Mouse (Mus musculus) liver, embryonic 15.5 days (tissue): ENCODE data around the gene 1700020A23Rik. TPM values are rescaled to one million over a fixed set of nuclear protein-coding genes. Genes with fewer than 3 reads are reported as not detected.

Experiments
- ATAC-seq: fragments of 200-750 bp; cut with Nextera tagmentation; 2 replicates; pipeline ENCODE4 v1.8.0; 2017; ENCODE audit warnings: moderate number of reproducible peaks, mild to moderate bottlenecking, moderate library complexity; ENCODE audit not compliant: insufficient read depth
- H3K27ac ChIP-seq: fragments of 300-500 bp; sonication (generic); replicated peaks from 2 replicates; pipeline ENCODE4 v1.5.1; 2015; ENCODE audit warnings: mild to moderate bottlenecking, inconsistent platforms
- H3K27me3 ChIP-seq: fragments of 300-500 bp; sonication (generic); 2 replicates; pipeline ENCODE4 v1.6.1; 2015; ENCODE audit warnings: mild to moderate bottlenecking, inconsistent platforms
- H3K36me3 ChIP-seq: fragments of 300-500 bp; sonication (generic); replicated peaks from 2 replicates; pipeline ENCODE4 v1.6.1; 2015; ENCODE audit warnings: moderate library complexity, mild to moderate bottlenecking, inconsistent platforms
- H3K4me1 ChIP-seq: fragments of 300-500 bp; sonication (generic); replicated peaks from 2 replicates; pipeline ENCODE4 v1.6.1; 2015; ENCODE audit warnings: inconsistent platforms
- H3K4me2 ChIP-seq: fragments of 300-500 bp; sonication (generic); 2 replicates; pipeline ENCODE4 v1.6.1; 2015; ENCODE audit warnings: moderate library complexity, mild to moderate bottlenecking, inconsistent platforms
- H3K4me3 ChIP-seq: fragments of 300-500 bp; sonication (generic); replicated peaks from 2 replicates; pipeline ENCODE4 v1.5.1; 2015; ENCODE audit warnings: mild to moderate bottlenecking, inconsistent platforms
- H3K9ac ChIP-seq: fragments of 300-500 bp; sonication (generic); 2 replicates; pipeline ENCODE4 v1.6.1; 2015; ENCODE audit warnings: moderate library complexity, mild to moderate bottlenecking, inconsistent platforms
- H3K9me3 ChIP-seq: fragments of 300-500 bp; sonication (generic); replicated peaks from 2 replicates; pipeline ENCODE4 v1.6.1; 2016; ENCODE audit warnings: inconsistent platforms
- WGBS: fragments of 180-500 bp; shearing (Covaris S2); methylation state at CpG from one replicate; pipeline ENCODE4 v1.1.7; 2015; ENCODE audit warnings: mixed read lengths; ENCODE audit not compliant: insufficient replicate concordance; 5-methylcytosine and 5-hydroxymethylcytosine counted together
- polyA plus RNA-seq: library from polyadenylated mRNA; unstranded; fragments of >200 nt; fragmentation: Nextera tagmentation; extraction: Ambion mirVana; gene quantifications from 2 replicates; pipeline ENCODE4 v1.2.1, GENCODE M21; 2015

The 1700020A23Rik gene
- polyA plus RNA-seq, 1 experiment from 2014 or later, result not detected

DNA sequence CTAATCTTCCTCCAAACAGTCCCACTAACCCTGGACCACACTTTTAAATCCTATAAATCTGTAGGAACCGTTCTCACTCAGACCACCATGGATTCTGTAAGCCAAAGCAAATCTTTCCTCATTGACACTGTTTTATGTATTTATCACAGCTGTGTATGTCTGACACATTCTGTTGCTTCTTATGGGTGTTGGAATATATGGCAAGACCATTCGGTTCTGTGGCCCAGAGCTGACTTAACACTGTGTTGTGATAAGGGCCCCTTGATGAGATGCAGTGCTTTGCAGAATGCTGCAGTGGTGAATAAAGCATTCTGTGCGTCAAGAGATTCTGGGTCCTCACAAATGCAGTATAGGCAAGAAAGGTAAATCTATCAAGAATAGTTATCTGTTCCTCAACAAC is 27.1 kb downstream of the 1700020A23Rik start:
- H3K9ac ChIP-seq, result no peak overlapping the region
- H3K4me1 ChIP-seq, result peaks cover 21% of the 10 kb centered on the region
- WGBS, result 67% methylated on average over 3 of the region's 3 CpGs
- no peak for ATAC-seq
- no peak overlapping the region for H3K27ac ChIP-seq
- H3K4me2 ChIP-seq, result no peak overlapping the region
- H3K36me3 ChIP-seq, result peaks cover 16% of the 10 kb centered on the region
- H3K9me3 ChIP-seq, result no peaks in the 10 kb centered on the region
- H3K4me3 ChIP-seq, result no peak overlapping the region
- H3K27me3 ChIP-seq, result no peaks in the 10 kb centered on the region

GRCm38 (mm10) chr2:130433152-130433551 is 28.1 kb downstream of the 1700020A23Rik start:
- WGBS, result 19% methylated on average over 4 of the region's 4 CpGs
- no peak overlapping the region for H3K4me3 ChIP-seq
- no peak for ATAC-seq

DNA sequence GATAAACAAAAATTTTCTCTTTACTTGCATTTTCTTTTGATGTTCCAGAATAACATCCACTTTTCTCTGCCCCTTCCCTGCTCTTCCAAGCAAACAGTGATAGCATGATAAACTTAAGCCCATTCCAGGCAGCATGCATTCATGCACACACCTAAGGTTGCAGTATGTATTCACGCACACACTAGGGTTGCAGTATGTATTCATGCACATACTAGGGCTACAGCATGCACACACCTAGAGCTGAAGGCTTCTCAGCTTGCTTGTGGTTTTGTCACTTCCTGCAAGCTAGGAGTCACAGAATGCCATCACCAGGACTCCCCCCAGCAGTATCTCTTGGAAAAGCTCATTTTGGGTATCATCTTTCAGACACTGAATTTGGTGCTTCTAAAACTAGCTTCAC is 31.7 kb downstream of the 1700020A23Rik start:
- H3K9me3 ChIP-seq, result no peaks in the 10 kb centered on the region
- 72% methylated on average over 1 of the region's 1 CpGs for WGBS
- peaks cover 20% of the 10 kb centered on the region for H3K4me1 ChIP-seq
- H3K4me2 ChIP-seq, result no peak overlapping the region
- no peak overlapping the region for H3K4me3 ChIP-seq
- no peaks in the 10 kb centered on the region for H3K27me3 ChIP-seq
- no peak overlapping the region for H3K9ac ChIP-seq
- no peak overlapping the region for H3K27ac ChIP-seq
- H3K36me3 ChIP-seq, result peaks cover 54% of the 10 kb centered on the region
- ATAC-seq, result no peak

More at GRCm38 (mm10) chr2:130433152-130433551, 28.1 kb downstream of the 1700020A23Rik start:
- H3K36me3 ChIP-seq, result peaks cover 26% of the 10 kb centered on the region
- no peak overlapping the region for H3K27ac ChIP-seq
- no peak overlapping the region for H3K4me2 ChIP-seq
- no peak overlapping the region for H3K9ac ChIP-seq
- H3K9me3 ChIP-seq, result no peaks in the 10 kb centered on the region
- peaks cover 16% of the 10 kb centered on the region for H3K4me1 ChIP-seq
- H3K27me3 ChIP-seq, result no peaks in the 10 kb centered on the region

- H3K27ac ChIP-seq, result no peak overlapping the region
- no peaks in the 10 kb centered on the region for H3K9me3 ChIP-seq
- no peak for ATAC-seq
- no peak overlapping the region for H3K9ac ChIP-seq
- H3K4me3 ChIP-seq, result no peak overlapping the region
- peaks cover 66% of the 10 kb centered on the region for H3K36me3 ChIP-seq
- peaks cover 30% of the 10 kb centered on the region for H3K4me1 ChIP-seq
- no peaks in the 10 kb centered on the region for H3K27me3 ChIP-seq
- H3K4me2 ChIP-seq, result no peak overlapping the region
- 73% methylated on average over 3 of the region's 3 CpGs for WGBS
These were observed 33.8 kb downstream of the 1700020A23Rik start for GRCm38 (mm10) chr2:130438861-130439260.

- H3K4me3 ChIP-seq, result no peak overlapping the region
- peaks cover 30% of the 10 kb centered on the region for H3K4me1 ChIP-seq
- H3K9ac ChIP-seq, result no peak overlapping the region
- H3K4me2 ChIP-seq, result no peak overlapping the region
- no peak for ATAC-seq
- peaks cover 74% of the 10 kb centered on the region for H3K36me3 ChIP-seq
- H3K27ac ChIP-seq, result no peak overlapping the region
- WGBS, result 71% methylated on average over 4 of the region's 4 CpGs
- no peaks in the 10 kb centered on the region for H3K27me3 ChIP-seq
- H3K9me3 ChIP-seq, result no peaks in the 10 kb centered on the region
These were observed 34.9 kb downstream of the 1700020A23Rik start for GRCm38 (mm10) chr2:130439840-130440480.

DNA sequence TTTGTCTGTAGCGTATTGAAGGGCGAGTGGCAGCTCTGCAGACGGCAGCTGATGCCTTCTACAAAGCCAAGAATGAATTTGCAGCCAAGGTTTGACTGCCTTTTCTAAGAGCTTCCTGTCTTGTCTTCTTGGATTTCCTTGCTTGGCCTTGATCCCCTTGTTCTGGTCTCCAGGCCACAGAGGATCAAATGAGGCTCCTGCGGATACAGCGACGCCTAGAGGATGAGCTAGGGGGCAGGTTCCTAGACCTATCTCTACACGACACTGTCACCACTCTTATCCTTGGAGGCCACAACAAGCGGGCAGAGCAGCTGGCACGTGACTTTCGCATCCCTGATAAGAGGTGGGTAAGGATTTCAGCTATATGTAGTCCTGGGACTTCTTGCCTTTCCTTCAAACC is 37.1 kb downstream of the 1700020A23Rik start:
- no peaks in the 10 kb centered on the region for H3K27me3 ChIP-seq
- no peak overlapping the region for H3K4me3 ChIP-seq
- H3K27ac ChIP-seq, result no peak overlapping the region
- H3K9ac ChIP-seq, result no peak overlapping the region
- H3K36me3 ChIP-seq, result peaks cover 76% of the 10 kb centered on the region
- H3K4me1 ChIP-seq, result peaks cover 30% of the 10 kb centered on the region
- no peaks in the 10 kb centered on the region for H3K9me3 ChIP-seq
- WGBS, result 47% methylated on average over 10 of the region's 10 CpGs
- H3K4me2 ChIP-seq, result no peak overlapping the region
- ATAC-seq, result peak; percentile 59

DNA sequence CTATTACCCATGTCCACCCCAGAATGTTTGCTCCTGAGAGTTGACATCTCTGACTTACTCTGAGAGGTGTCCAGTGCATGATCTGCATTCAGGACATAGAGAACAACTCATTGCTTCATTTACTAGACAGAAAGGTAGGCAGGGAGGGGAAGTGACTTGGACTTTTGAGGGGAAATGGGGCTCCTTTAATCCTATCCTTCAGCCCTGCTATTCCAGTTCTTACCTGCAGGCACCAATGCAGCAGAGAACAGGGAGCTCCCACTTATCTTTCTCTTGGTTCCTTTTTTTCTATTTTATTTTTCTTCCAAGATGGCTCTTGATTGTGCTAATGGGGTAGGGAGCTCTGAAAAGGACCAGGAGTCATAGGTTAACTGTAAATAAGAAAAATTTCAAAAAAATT is 43.4 kb downstream of the 1700020A23Rik start:
- Histone ChIP-seq H3K4me2 (no peak overlapping the region), H3K27me3 (peaks cover 20% of the 10 kb centered on the region), H3K9me3 (no peaks in the 10 kb centered on the region), H3K36me3 (peaks cover 13% of the 10 kb centered on the region), H3K9ac (no peak overlapping the region), H3K4me3 (no peak overlapping the region), H3K27ac (no peak overlapping the region), H3K4me1 (peaks cover 39% of the 10 kb centered on the region)
- no peak for ATAC-seq

- no peak for ATAC-seq
- peak overlapping the region; percentile 94 for H3K4me3 ChIP-seq
These were observed 44.1 kb downstream of the 1700020A23Rik start for GRCm38 (mm10) chr2:130449021-130449793.

DNA sequence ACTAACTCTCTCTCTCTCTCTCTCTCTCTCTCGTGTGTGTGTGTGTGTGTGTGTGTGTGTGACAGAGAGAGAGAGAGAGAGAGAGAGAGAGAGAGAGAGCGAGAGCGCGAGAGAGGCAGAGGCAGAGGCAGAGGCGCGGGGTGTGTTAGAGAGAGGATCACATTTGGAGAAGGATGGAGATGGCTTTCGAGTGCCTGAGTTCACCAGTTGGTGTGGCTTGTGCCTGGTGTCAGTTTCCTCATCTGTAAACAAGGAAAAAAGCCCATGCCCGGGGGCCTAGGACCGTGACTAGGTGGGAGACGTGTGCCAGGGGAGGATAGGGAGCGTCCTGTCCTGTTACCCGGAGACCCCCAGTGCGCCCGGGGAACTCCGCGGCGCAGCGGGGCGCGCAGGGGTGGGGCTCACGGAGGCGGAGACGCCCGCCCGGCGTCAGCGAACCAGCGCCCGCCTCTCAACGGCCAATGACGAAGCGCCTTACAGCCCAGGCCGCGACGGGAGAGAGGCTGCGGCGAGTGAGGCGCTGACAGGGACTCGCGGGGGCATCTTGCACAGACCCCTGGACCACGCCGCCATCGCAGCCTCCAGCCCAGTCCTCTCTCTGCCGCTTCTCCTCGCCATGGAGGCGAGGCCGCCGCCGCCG is 44.9 kb downstream of the 1700020A23Rik start, which contains the start of gene Ptpra:
Gene Ptpra (plus strand): TSS at position 485 of the 640 bp plus-strand sequence.
- Histone ChIP-seq H3K4me3 (peak within 1 kb of the TSS; percentile 94), H3K9me3 (no peaks in the 10 kb centered on the region), H3K27me3 (peaks cover 20% of the 10 kb centered on the region), H3K27ac (peak within 1 kb of the TSS; percentile 90), H3K36me3 (0 out of 2 replicates have a peak, but pooled peaks cover 3% of the 10 kb centered on the region), H3K4me1 (peaks cover 50% of the 10 kb centered on the region), H3K9ac (peak within 1 kb of the TSS; percentile 91), H3K4me2 (peak within 1 kb of the TSS; percentile 96)
- ATAC-seq, result peak; percentile 98
- WGBS, result under 1% methylated on average over 49 of the region's 50 CpGs

More at GRCm38 (mm10) chr2:130449021-130449793, 44.1 kb downstream of the 1700020A23Rik start:
- Histone ChIP-seq H3K27me3 (peaks cover 20% of the 10 kb centered on the region), H3K9ac (peak overlapping the region; percentile 91), H3K36me3 (peaks cover 8% of the 10 kb centered on the region; the same call in 1 of the 2 replicates), H3K27ac (no peak overlapping the region), H3K4me2 (peak overlapping the region; percentile 96), H3K9me3 (no peaks in the 10 kb centered on the region), H3K4me1 (peaks cover 43% of the 10 kb centered on the region)
- 7% methylated on average over 17 of the region's 17 CpGs for WGBS

GRCm38 (mm10) chr2:130450434-130450796 is 45.4 kb downstream of the 1700020A23Rik start:
- Histone ChIP-seq H3K4me2 (peak overlapping the region; percentile 96), H3K4me3 (peak overlapping the region; percentile 94), H3K36me3 (no peaks in the 10 kb centered on the region), H3K9me3 (no peaks in the 10 kb centered on the region), H3K4me1 (peaks cover 52% of the 10 kb centered on the region), H3K27ac (peak overlapping the region; percentile 90), H3K9ac (peak overlapping the region; percentile 91), H3K27me3 (peaks cover 20% of the 10 kb centered on the region)
- WGBS, result under 1% methylated on average over 47 of the region's 47 CpGs
- peak; percentile 95 for ATAC-seq
